Mouse (Mus musculus): ENCODE data around the gene Ttll13. TPM values are rescaled to one million over a fixed set of nuclear protein-coding genes. Genes with fewer than 3 reads are reported as not detected.

Ttll13 gene
- polyA plus RNA-seq, 1 experiment from 2014 or later = 0.43 TPM

DNA sequence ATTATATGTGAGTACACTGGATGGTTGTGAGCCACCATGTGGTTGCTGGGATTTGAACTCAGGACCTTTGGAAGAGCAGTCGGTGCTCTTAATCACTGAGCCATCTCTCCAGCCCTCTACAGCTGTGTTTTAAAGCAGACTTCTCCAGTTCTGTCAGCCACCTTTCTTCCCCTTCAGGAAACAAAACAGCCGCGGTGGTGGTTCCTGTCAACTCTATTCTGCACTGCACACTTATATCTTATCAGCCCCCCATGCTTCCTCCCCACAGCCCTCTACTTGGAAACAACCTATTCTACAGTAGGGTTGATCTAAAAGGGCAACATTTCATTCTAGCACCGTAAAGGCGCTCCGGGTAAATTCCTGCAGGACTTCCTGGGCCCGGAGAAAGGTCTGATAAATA, 683 bp downstream of the Ttll13 start:
- ATAC-seq = no peak
- H3K27me3 ChIP-seq (ENCODE audit: insufficient read depth, low read length) = no peaks in the 10 kb centered on the region
- H3K4me1 ChIP-seq (ENCODE audit: insufficient read depth) = peaks cover 11% of the 10 kb centered on the region
- H3K9me3 ChIP-seq (ENCODE audit: low read length) = no peaks in the 10 kb centered on the region
- no peak for TF ChIP-seq CTCF (IDR thresholded peaks at IDR 0.05; ENCODE audit: low read depth)
- TF ChIP-seq EP300 (IDR thresholded peaks at IDR 0.05; ENCODE audit: low read depth) = no peak
- H3K36me3 ChIP-seq (replicated peaks; ENCODE audit: insufficient read depth, low read length) = no peaks in the 10 kb centered on the region
- no peak for DNase-seq
- peak overlapping the region; percentile 80 for H3K4me3 ChIP-seq (ENCODE audit: low read depth, low read length)
- 27% methylated on average over 7 of the region's 7 CpGs for WGBS (ENCODE audit: insufficient replicate concordance)
- H3K27ac ChIP-seq (ENCODE audit: low read depth) = no peak overlapping the region
- peak overlapping the region; percentile 93 for H3K4me2 ChIP-seq (ENCODE audit: low read depth, low read length)
- peak overlapping the region; percentile 73 for H3K9ac ChIP-seq (replicated peaks)

DNA sequence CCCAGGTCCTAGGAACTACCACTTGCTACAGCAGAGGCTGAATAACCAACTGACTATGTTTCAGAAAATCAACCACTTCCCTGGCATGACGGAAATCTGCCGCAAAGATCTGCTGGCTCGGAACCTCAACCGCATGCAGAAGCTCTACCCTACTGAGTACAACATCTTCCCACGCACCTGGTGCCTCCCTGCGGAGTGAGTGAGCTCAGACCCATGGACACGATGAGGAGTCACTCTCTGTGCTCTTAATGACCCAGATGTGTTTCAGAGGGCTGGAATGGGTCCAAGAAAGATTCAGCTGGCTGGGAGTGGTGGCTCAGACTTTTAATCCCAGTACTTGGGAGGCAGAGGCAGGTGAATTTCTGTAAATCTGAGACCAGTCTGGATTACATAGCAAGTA, 6.3 kb downstream of the Ttll13 start:
- no peak for TF ChIP-seq CTCF (IDR thresholded peaks at IDR 0.05; ENCODE audit: low read depth)
- Histone ChIP-seq H3K9me3 (ENCODE audit: low read length) (no peaks in the 10 kb centered on the region), H3K4me3 (ENCODE audit: low read depth, low read length) (no peak overlapping the region), H3K36me3 (replicated peaks; ENCODE audit: insufficient read depth, low read length) (no peaks in the 10 kb centered on the region), H3K27me3 (ENCODE audit: insufficient read depth, low read length) (no peaks in the 10 kb centered on the region), H3K9ac (replicated peaks) (no peak overlapping the region), H3K4me1 (ENCODE audit: insufficient read depth) (no peaks in the 10 kb centered on the region), H3K4me2 (ENCODE audit: low read depth, low read length) (no peak overlapping the region), H3K27ac (ENCODE audit: low read depth) (no peak overlapping the region)
- WGBS (ENCODE audit: insufficient replicate concordance) = 83% methylated on average over 7 of the region's 7 CpGs
- DNase-seq (no peak), ATAC-seq (no peak)

- Histone ChIP-seq H3K27me3 (ENCODE audit: insufficient read depth, low read length) (no peaks in the 10 kb centered on the region), H3K36me3 (replicated peaks; ENCODE audit: insufficient read depth, low read length) (no peaks in the 10 kb centered on the region), H3K27ac (ENCODE audit: low read depth) (no peak overlapping the region), H3K9me3 (ENCODE audit: low read length) (no peaks in the 10 kb centered on the region), H3K9ac (replicated peaks) (no peak overlapping the region), H3K4me1 (ENCODE audit: insufficient read depth) (no peaks in the 10 kb centered on the region), H3K4me3 (ENCODE audit: low read depth, low read length) (no peak overlapping the region), H3K4me2 (ENCODE audit: low read depth, low read length) (no peak overlapping the region)
- TF ChIP-seq EP300 (IDR thresholded peaks at IDR 0.05; ENCODE audit: low read depth) (no peak), CTCF (IDR thresholded peaks at IDR 0.05; ENCODE audit: low read depth) (no peak)
- 60% methylated on average over 11 of the region's 11 CpGs for WGBS (ENCODE audit: insufficient replicate concordance)
- no peak for ATAC-seq
- no peak for DNase-seq
These were observed 6.7 kb downstream of the Ttll13 start for GRCm38 (mm10) chr7:80252886-80253285.

- H3K4me1 ChIP-seq (ENCODE audit: insufficient read depth) = peaks cover 8% of the 10 kb centered on the region
- no peak for TF ChIP-seq EP300 (IDR thresholded peaks at IDR 0.05; ENCODE audit: low read depth)
- TF ChIP-seq CTCF (IDR thresholded peaks at IDR 0.05; ENCODE audit: low read depth) = peak; percentile 54
- H3K4me3 ChIP-seq (ENCODE audit: low read depth, low read length) = no peak overlapping the region
- DNase-seq = no peak
- WGBS (ENCODE audit: insufficient replicate concordance) = 68% methylated on average over 2 of the region's 2 CpGs
- H3K4me2 ChIP-seq (ENCODE audit: low read depth, low read length) = no peak overlapping the region
- no peaks in the 10 kb centered on the region for H3K36me3 ChIP-seq (replicated peaks; ENCODE audit: insufficient read depth, low read length)
- no peaks in the 10 kb centered on the region for H3K27me3 ChIP-seq (ENCODE audit: insufficient read depth, low read length)
- no peak overlapping the region for H3K9ac ChIP-seq (replicated peaks)
- no peak overlapping the region for H3K27ac ChIP-seq (ENCODE audit: low read depth)
- ATAC-seq = no peak
- H3K9me3 ChIP-seq (ENCODE audit: low read length) = no peaks in the 10 kb centered on the region
These were observed 9.8 kb downstream of the Ttll13 start for GRCm38 (mm10) chr7:80255981-80256380.

GRCm38 (mm10) chr7:80257706-80258105, 11.5 kb downstream of the Ttll13 start:
- Histone ChIP-seq H3K27ac (ENCODE audit: low read depth) (no peak overlapping the region), H3K4me1 (ENCODE audit: insufficient read depth) (peaks cover 18% of the 10 kb centered on the region)

DNA sequence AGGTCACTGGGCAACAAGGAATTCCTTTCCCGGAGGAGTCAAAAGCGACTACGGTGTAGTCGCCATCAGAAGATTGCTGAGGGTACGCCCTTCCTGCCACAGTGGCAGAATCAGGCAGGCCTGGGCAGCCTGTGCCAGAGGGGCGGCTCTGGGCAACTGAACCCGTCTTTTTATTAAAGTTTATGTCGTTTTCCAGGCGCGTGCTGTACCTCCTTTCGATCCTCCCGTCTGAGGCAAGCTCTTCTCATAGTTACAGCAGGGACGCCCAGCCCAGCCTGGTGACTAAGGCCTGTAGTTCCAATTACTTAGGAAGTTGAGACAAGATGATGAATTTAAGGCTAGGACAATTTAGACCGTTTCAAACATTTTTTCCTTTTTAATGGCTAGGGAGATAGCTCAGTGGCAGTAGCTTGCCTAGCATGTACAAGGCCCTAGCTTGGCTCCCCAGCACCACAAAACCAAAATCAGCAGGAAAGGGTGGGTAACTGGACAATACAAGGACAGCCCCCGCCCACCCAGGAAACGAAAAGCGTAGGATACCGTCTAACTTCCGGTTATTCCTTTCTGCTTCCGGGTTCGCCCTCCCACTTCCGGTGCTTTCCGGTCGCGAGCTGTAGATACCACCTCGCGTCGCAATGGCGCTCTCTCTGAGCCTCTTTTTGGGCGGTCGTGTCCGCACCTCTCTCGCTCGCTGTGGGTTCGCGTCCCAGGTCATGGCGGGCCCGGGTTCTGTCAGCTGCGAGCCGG, 14.6 kb downstream of the Ttll13 start, which contains the start of gene Ngrn:
Ngrn (plus strand) TSS at position 591 of the 747 bp plus-strand sequence.
- ATAC-seq = peak; percentile 92
- 26% methylated on average over 40 of the region's 40 CpGs for WGBS (ENCODE audit: insufficient replicate concordance)

More at GRCm38 (mm10) chr7:80257706-80258105, 11.5 kb downstream of the Ttll13 start:
- DNase-seq (no peak), ATAC-seq (no peak)
- no peak overlapping the region for H3K4me2 ChIP-seq (ENCODE audit: low read depth, low read length)
- 59% methylated on average over 2 of the region's 2 CpGs for WGBS (ENCODE audit: insufficient replicate concordance)
- no peaks in the 10 kb centered on the region for H3K9me3 ChIP-seq (ENCODE audit: low read length)
- no peak overlapping the region for H3K9ac ChIP-seq (replicated peaks)
- H3K36me3 ChIP-seq (replicated peaks; ENCODE audit: insufficient read depth, low read length) = no peaks in the 10 kb centered on the region
- no peak overlapping the region for H3K4me3 ChIP-seq (ENCODE audit: low read depth, low read length)
- H3K27me3 ChIP-seq (ENCODE audit: insufficient read depth, low read length) = no peaks in the 10 kb centered on the region
- TF ChIP-seq EP300 (IDR thresholded peaks at IDR 0.05; ENCODE audit: low read depth) (no peak), CTCF (IDR thresholded peaks at IDR 0.05; ENCODE audit: low read depth) (no peak)

More for the DNA sequence above, 14.6 kb downstream of the Ttll13 start, which contains the start of gene Ngrn:
- peak; percentile 90 for DNase-seq
- peak within 1 kb of the TSS; percentile 94 for H3K4me2 ChIP-seq (ENCODE audit: low read depth, low read length)
- peaks cover 24% of the 10 kb centered on the region for H3K36me3 ChIP-seq (replicated peaks; ENCODE audit: insufficient read depth, low read length)
- peak; percentile 70; the same call in 1 of the 2 replicates for TF ChIP-seq EP300 (IDR thresholded peaks at IDR 0.05; ENCODE audit: low read depth)
- TF ChIP-seq CTCF (IDR thresholded peaks at IDR 0.05; ENCODE audit: low read depth) = peak; percentile 44
- H3K9me3 ChIP-seq (ENCODE audit: low read length) = no peaks in the 10 kb centered on the region
- H3K27ac ChIP-seq (ENCODE audit: low read depth) = peak within 1 kb of the TSS; percentile 96
- H3K9ac ChIP-seq (replicated peaks) = peak within 1 kb of the TSS; percentile 92
- peaks cover 18% of the 10 kb centered on the region for H3K4me1 ChIP-seq (ENCODE audit: insufficient read depth)
- H3K4me3 ChIP-seq (ENCODE audit: low read depth, low read length) = peak within 1 kb of the TSS; percentile 97
- H3K27me3 ChIP-seq (ENCODE audit: insufficient read depth, low read length) = no peaks in the 10 kb centered on the region

Measured in liver, postnatal 0 days (tissue).